Mouse (Mus musculus): ENCODE results near the gene Psmd1. TPM values are rescaled to one million over a fixed set of nuclear protein-coding genes. Genes with fewer than 3 reads are reported as not detected.
"Not testable (repeated sequence)": the region's sequence is repeated elsewhere in the genome, so short reads cannot be mapped to it uniquely, and the experiment has no call there.

The Psmd1 gene
- 198 TPM in 2 replicates for polyA plus RNA-seq (2015; fragmentation: Nextera tagmentation; extraction: Ambion mirVana)

GRCm38 (mm10) chr1:86064271-86064991, at the start of gene Psmd1:
Psmd1 (plus strand) TSS chr1:86064387.
- Histone ChIP-seq H3K27ac (ENCODE audit: low read length) (peak within 1 kb of the TSS; percentile 84), H3K36me3 (ENCODE audit: control insufficient read depth, insufficient read depth, low read length) (no peaks in the 10 kb centered on the region), H3K9ac (ENCODE audit: low read depth, low read length) (peak within 1 kb of the TSS; percentile 97), H3K4me2 (ENCODE audit: low read length) (peak within 1 kb of the TSS; percentile 94), H3K9me3 (replicated peaks; ENCODE audit: control insufficient read depth, low read length, poor library complexity, severe bottlenecking) (no peaks in the 10 kb centered on the region), H3K4me1 (ENCODE audit: control insufficient read depth, insufficient read depth, low read length) (peaks cover 10% of the 10 kb centered on the region), H3K27me3 (ENCODE audit: control insufficient read depth, insufficient read depth, low read depth, low read length) (no peaks in the 10 kb centered on the region), H3K4me3 (ENCODE audit: low read depth, low read length) (peak within 1 kb of the TSS; percentile 97)
- peak; percentile 95 for ATAC-seq
- WGBS = under 1% methylated on average over 43 of the region's 47 CpGs

DNA sequence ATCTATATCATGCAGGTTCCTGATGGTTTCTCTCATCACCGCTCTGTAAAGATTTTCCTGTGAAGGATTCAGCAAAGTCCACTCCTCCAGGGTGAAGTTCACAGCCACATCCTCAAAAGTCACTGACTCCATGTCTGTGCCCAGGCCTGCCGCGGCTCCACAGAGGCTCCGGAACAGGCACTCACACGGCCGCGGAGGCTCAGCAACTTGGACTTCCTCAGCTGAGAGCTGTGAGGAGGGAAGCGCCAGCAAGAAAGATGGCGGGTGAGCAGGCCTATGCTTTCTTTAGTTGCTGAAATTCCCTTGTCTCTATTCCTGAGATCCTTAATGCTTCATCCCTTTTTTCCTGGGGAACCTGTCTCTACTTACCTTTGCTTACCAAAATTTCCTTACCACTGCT, 48.4 kb upstream of the Psmd1 start:
- H3K4me2 ChIP-seq (ENCODE audit: low read length); H3K27me3 ChIP-seq (ENCODE audit: control insufficient read depth, insufficient read depth, low read depth, low read length); H3K9ac ChIP-seq (ENCODE audit: low read depth, low read length); ATAC-seq; H3K36me3 ChIP-seq (ENCODE audit: control insufficient read depth, insufficient read depth, low read length); H3K4me1 ChIP-seq (ENCODE audit: control insufficient read depth, insufficient read depth, low read length); H3K27ac ChIP-seq (ENCODE audit: low read length); H3K9me3 ChIP-seq (replicated peaks; ENCODE audit: control insufficient read depth, low read length, poor library complexity, severe bottlenecking); H3K4me3 ChIP-seq (ENCODE audit: low read depth, low read length): not testable (repeated sequence)
- 95% methylated on average over 9 of the region's 9 CpGs for WGBS

DNA sequence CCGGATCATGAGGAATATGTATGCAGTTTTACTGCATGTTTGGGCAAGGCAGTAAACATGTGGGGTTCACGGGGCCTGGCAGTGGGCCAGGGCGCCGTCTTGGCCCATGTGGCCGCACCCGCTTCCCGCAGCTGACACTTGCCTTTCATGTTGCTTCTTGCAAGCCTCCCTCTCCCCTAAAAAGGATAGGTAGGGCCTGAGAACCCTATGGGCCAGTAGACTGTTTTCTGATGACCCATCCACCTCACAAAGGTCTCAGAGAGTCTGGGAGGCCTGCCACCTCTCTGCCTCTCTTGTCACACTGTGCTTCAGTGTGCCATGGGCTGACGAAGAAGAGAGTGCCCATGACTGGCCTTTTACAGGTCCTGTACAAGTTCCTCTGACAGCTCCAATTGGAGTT, 47.7 kb upstream of the Psmd1 start, which contains the start of gene Spata3:
Gene Spata3, plus strand, starts transcription at position 301 of the 400 bp plus-strand sequence.
- no peak for ATAC-seq
- H3K27me3 ChIP-seq (ENCODE audit: control insufficient read depth, insufficient read depth, low read depth, low read length) = no peaks in the 10 kb centered on the region; the same call in 1 of the 2 replicates
- H3K4me2 ChIP-seq (ENCODE audit: low read length) = no peak within 1 kb of the TSS
- H3K4me1 ChIP-seq (ENCODE audit: control insufficient read depth, insufficient read depth, low read length) = peaks cover 3% of the 10 kb centered on the region; the same call in 1 of the 2 replicates
- H3K36me3 ChIP-seq (ENCODE audit: control insufficient read depth, insufficient read depth, low read length) = no peaks in the 10 kb centered on the region
- H3K27ac ChIP-seq (ENCODE audit: low read length) = no peak within 1 kb of the TSS
- 92% methylated on average over 8 of the region's 8 CpGs for WGBS
- H3K9ac ChIP-seq (ENCODE audit: low read depth, low read length) = no peak within 1 kb of the TSS
- H3K9me3 ChIP-seq (replicated peaks; ENCODE audit: control insufficient read depth, low read length, poor library complexity, severe bottlenecking) = no peaks in the 10 kb centered on the region
- H3K4me3 ChIP-seq (ENCODE audit: low read depth, low read length) = no peak within 1 kb of the TSS

- H3K9me3 ChIP-seq (replicated peaks; ENCODE audit: control insufficient read depth, low read length, poor library complexity, severe bottlenecking) = no peaks in the 10 kb centered on the region
- H3K36me3 ChIP-seq (ENCODE audit: control insufficient read depth, insufficient read depth, low read length) = no peaks in the 10 kb centered on the region
- H3K4me1 ChIP-seq (ENCODE audit: control insufficient read depth, insufficient read depth, low read length) = peaks cover 3% of the 10 kb centered on the region; the same call in 1 of the 2 replicates
- H3K27me3 ChIP-seq (ENCODE audit: control insufficient read depth, insufficient read depth, low read depth, low read length) = no peaks in the 10 kb centered on the region; the same call in 1 of the 2 replicates
- H3K4me2 ChIP-seq (ENCODE audit: low read length) = peak overlapping the region; percentile 96
- H3K27ac ChIP-seq (ENCODE audit: low read length) = 0 out of 2 replicates have a peak overlapping the region, but pooled peaks have one; percentile 47
- ATAC-seq = peak; percentile 90
- peak overlapping the region; percentile 61 for H3K4me3 ChIP-seq (ENCODE audit: low read depth, low read length)
- peak overlapping the region; percentile 77 for H3K9ac ChIP-seq (ENCODE audit: low read depth, low read length)
- 3% methylated on average over 59 of the region's 60 CpGs for WGBS
Observed at GRCm38 (mm10) chr1:86018235-86019055, 45.7 kb upstream of the Psmd1 start.

- 71% methylated on average over 11 of the region's 11 CpGs for WGBS
- H3K27ac ChIP-seq (ENCODE audit: low read length) = no peak overlapping the region
- no peak overlapping the region for H3K4me3 ChIP-seq (ENCODE audit: low read depth, low read length)
- H3K4me2 ChIP-seq (ENCODE audit: low read length) = no peak overlapping the region
- no peak for ATAC-seq
- no peak overlapping the region for H3K9ac ChIP-seq (ENCODE audit: low read depth, low read length)
- peaks cover 3% of the 10 kb centered on the region; the same call in 1 of the 2 replicates for H3K4me1 ChIP-seq (ENCODE audit: control insufficient read depth, insufficient read depth, low read length)
- no peaks in the 10 kb centered on the region for H3K9me3 ChIP-seq (replicated peaks; ENCODE audit: control insufficient read depth, low read length, poor library complexity, severe bottlenecking)
- H3K27me3 ChIP-seq (ENCODE audit: control insufficient read depth, insufficient read depth, low read depth, low read length) = no peaks in the 10 kb centered on the region; the same call in 1 of the 2 replicates
- no peaks in the 10 kb centered on the region for H3K36me3 ChIP-seq (ENCODE audit: control insufficient read depth, insufficient read depth, low read length)
Observed at GRCm38 (mm10) chr1:86021365-86021989, 42.7 kb upstream of the Psmd1 start.

GRCm38 (mm10) chr1:86032273-86032987, 31.8 kb upstream of the Psmd1 start:
- Histone ChIP-seq H3K4me2 (ENCODE audit: low read length) (no peak overlapping the region), H3K9ac (ENCODE audit: low read depth, low read length) (no peak overlapping the region), H3K9me3 (replicated peaks; ENCODE audit: control insufficient read depth, low read length, poor library complexity, severe bottlenecking) (no peaks in the 10 kb centered on the region), H3K36me3 (ENCODE audit: control insufficient read depth, insufficient read depth, low read length) (no peaks in the 10 kb centered on the region), H3K4me3 (ENCODE audit: low read depth, low read length) (no peak overlapping the region), H3K27ac (ENCODE audit: low read length) (peak overlapping the region; percentile 75), H3K27me3 (ENCODE audit: control insufficient read depth, insufficient read depth, low read depth, low read length) (no peaks in the 10 kb centered on the region), H3K4me1 (ENCODE audit: control insufficient read depth, insufficient read depth, low read length) (no peaks in the 10 kb centered on the region)
- WGBS = 12% methylated on average over 11 of the region's 11 CpGs
- peak; percentile 92 for ATAC-seq

DNA sequence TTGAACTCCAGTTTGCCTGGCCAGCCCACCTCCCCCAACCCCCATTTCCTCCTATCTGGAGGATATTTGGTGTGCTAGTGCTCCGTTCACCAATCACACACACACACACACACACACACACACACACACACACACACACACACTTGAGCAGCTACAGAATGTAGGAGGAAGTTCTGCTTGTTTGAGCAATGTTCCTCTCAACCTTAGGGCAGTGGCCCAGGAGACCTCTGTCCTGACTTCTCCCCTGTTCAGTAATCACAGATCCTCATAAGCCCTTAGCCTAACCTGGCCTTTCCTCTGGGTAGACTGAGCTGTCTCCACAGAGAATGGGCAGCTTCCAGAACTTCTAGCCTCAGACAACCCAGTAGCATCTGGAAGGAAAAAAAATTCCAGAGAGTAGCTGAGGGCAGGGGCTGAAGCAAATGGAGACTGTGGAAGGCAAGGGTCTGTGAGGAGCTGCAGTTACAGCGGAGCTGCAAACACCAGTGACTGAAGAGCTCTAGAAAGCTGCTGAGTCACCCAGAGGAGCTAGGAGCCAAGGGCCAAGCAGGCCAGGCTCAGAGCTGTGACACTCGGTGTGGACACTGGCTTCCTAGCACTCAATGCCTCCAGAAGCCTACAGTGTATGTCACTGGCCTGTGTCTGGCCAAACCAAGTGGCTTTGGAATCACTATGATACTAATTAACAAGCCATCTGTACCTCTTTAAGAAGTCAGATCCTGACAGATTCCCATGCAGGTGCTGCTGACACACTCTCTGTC, 25.8 kb upstream of the Psmd1 start:
- WGBS = 74% methylated on average over 2 of the region's 3 CpGs
- H3K9ac ChIP-seq (ENCODE audit: low read depth, low read length) = no peak overlapping the region
- no peaks in the 10 kb centered on the region for H3K27me3 ChIP-seq (ENCODE audit: control insufficient read depth, insufficient read depth, low read depth, low read length)
- no peak overlapping the region for H3K4me2 ChIP-seq (ENCODE audit: low read length)
- peaks cover 8% of the 10 kb centered on the region; the same call in 1 of the 2 replicates for H3K9me3 ChIP-seq (replicated peaks; ENCODE audit: control insufficient read depth, low read length, poor library complexity, severe bottlenecking)
- no peaks in the 10 kb centered on the region for H3K4me1 ChIP-seq (ENCODE audit: control insufficient read depth, insufficient read depth, low read length)
- no peak overlapping the region for H3K4me3 ChIP-seq (ENCODE audit: low read depth, low read length)
- no peak overlapping the region for H3K27ac ChIP-seq (ENCODE audit: low read length)
- ATAC-seq = no peak
- no peaks in the 10 kb centered on the region for H3K36me3 ChIP-seq (ENCODE audit: control insufficient read depth, insufficient read depth, low read length)

DNA sequence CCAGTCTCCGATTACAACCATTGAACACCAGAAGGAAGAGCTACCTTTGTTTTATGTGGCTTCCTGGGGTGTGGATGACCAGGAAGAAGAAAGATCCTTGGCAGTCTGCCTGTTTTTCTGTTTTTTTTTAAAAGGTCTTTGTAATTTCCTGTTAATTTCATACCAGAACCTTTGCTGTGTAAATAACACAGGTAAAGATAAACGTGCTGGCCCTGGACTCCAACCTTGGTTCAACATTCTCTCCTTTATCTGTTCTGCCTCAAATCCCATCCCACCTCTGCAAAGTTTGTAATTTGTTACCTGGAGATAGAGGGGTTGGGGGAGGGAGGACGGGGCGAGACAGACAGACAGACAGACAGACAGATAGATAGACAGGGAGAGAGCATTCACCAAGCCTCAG, 24.1 kb upstream of the Psmd1 start:
- peaks cover 8% of the 10 kb centered on the region; the same call in 1 of the 2 replicates for H3K9me3 ChIP-seq (replicated peaks; ENCODE audit: control insufficient read depth, low read length, poor library complexity, severe bottlenecking)
- H3K4me3 ChIP-seq (ENCODE audit: low read depth, low read length) = no peak overlapping the region
- H3K27ac ChIP-seq (ENCODE audit: low read length) = no peak overlapping the region
- H3K4me1 ChIP-seq (ENCODE audit: control insufficient read depth, insufficient read depth, low read length) = no peaks in the 10 kb centered on the region
- ATAC-seq = no peak
- no peak overlapping the region for H3K9ac ChIP-seq (ENCODE audit: low read depth, low read length)
- no peaks in the 10 kb centered on the region for H3K36me3 ChIP-seq (ENCODE audit: control insufficient read depth, insufficient read depth, low read length)
- H3K4me2 ChIP-seq (ENCODE audit: low read length) = no peak overlapping the region
- H3K27me3 ChIP-seq (ENCODE audit: control insufficient read depth, insufficient read depth, low read depth, low read length) = peaks cover 8% of the 10 kb centered on the region
- 60% methylated on average over 4 of the region's 4 CpGs for WGBS
